Mouse (Mus musculus) stomach, postnatal 0 days (tissue): ENCODE measurements around the gene Gm29866.
"Not testable (repeated sequence)": the region's sequence is repeated elsewhere in the genome, so short reads cannot be mapped to it uniquely, and the experiment has no call there.

Experiments used
- CTCF ChIP-seq: IDR thresholded peaks from 2 replicates; pipeline ENCODE4 v1.5.1; 2016; ENCODE audit warnings: antibody characterized with exemption, low read depth, mild to moderate bottlenecking, moderate library complexity
- EP300 ChIP-seq: optimal IDR thresholded peaks from 2 replicates; pipeline ENCODE3; 2016; ENCODE audit warnings: antibody characterized with exemption

- TF ChIP-seq CTCF, EP300: not testable (repeated sequence)
Observed at GRCm38 (mm10) chrY:20993557-20993956, at the start of gene Gm29866.
